Mouse (Mus musculus) ES-E14 (cell line): Measurements from ENCODE around the gene Insrr. TPM values are rescaled to one million over a fixed set of nuclear protein-coding genes. Genes with fewer than 3 reads are reported as not detected.

Experiments
- DNase-seq: peaks from one replicate; pipeline ENCODE4 v3.0.0-alpha.2; 2013; ENCODE audit warnings: low read depth, low spot score
- H3K27ac ChIP-seq: 2 replicates; pipeline ENCODE4 v1.5.1; 2012; ENCODE audit warnings: low read depth, mild to moderate bottlenecking, low read length, moderate library complexity, mixed read lengths; ENCODE audit not compliant: poor library complexity, insufficient read depth, severe bottlenecking
- H3K36me3 ChIP-seq: 2 replicates; pipeline ENCODE4 v1.6.1; 2012; ENCODE audit warnings: mild to moderate bottlenecking, low read length, moderate library complexity, mixed read lengths; ENCODE audit not compliant: control insufficient read depth, poor library complexity, insufficient read depth, severe bottlenecking
- H3K4me1 ChIP-seq, 2 experiments: fragments of 150-350 bp in 1 of 2; sonication (generic) in 1 of 2; 2 replicates each; pipeline ENCODE4 v1.6.1; 2012; ENCODE audit warnings: low read length in 2 of 2, mild to moderate bottlenecking in 1 of 2, mixed read lengths in 1 of 2; ENCODE audit not compliant: control insufficient read depth in 2 of 2, insufficient read depth in 2 of 2, poor library complexity in 1 of 2
- H3K4me3 ChIP-seq, 2 experiments: fragments of 150-350 bp in 1 of 2; sonication (generic) in 1 of 2; 2 replicates each; pipeline ENCODE4 v1.5.1; 2012; ENCODE audit warnings: low read length in 2 of 2, low read depth in 1 of 2, mild to moderate bottlenecking in 1 of 2, mixed read lengths in 1 of 2; ENCODE audit not compliant: insufficient read depth in 1 of 2, poor library complexity in 1 of 2, severe bottlenecking in 1 of 2
- H3K9ac ChIP-seq: 2 replicates; pipeline ENCODE4 v1.6.1; 2012; ENCODE audit warnings: low read depth, mild to moderate bottlenecking, low read length, mixed read lengths; ENCODE audit not compliant: poor library complexity, insufficient read depth, severe bottlenecking
- H3K9me3 ChIP-seq: fragments of 150-350 bp; sonication (generic); 2 replicates; pipeline ENCODE4 v1.6.1; 2012; ENCODE audit warnings: low read depth, mild to moderate bottlenecking, low read length; ENCODE audit not compliant: control insufficient read depth, insufficient read depth
- CHD2 ChIP-seq: IDR thresholded peaks from 2 replicates; pipeline ENCODE4 v1.6.1; 2014; ENCODE audit warnings: mild to moderate bottlenecking, low read depth, low read length, inconsistent platforms
- HCFC1 ChIP-seq: IDR thresholded peaks from 2 replicates; pipeline ENCODE4 v1.6.1; 2012; ENCODE audit warnings: low read length, inconsistent platforms, borderline replicate concordance; ENCODE audit not compliant: insufficient read depth
- MAFK ChIP-seq: IDR thresholded peaks from 2 replicates; pipeline ENCODE4 v1.6.1; 2014; ENCODE audit warnings: mild to moderate bottlenecking, low read depth, low read length, inconsistent platforms; ENCODE audit not compliant: insufficient read depth
- ZC3H11A ChIP-seq: IDR thresholded peaks from 2 replicates; pipeline ENCODE4 v1.6.1; 2012; ENCODE audit warnings: low read depth, mild to moderate bottlenecking, inconsistent platforms, low read length, borderline replicate concordance
- ZNF384 ChIP-seq: IDR thresholded peaks from 2 replicates; pipeline ENCODE4 v1.6.1; 2012; ENCODE audit warnings: low read depth, low read length, inconsistent platforms
- in situ Hi-C, 2 experiments: fragments of 600-800 bp; cut with MboI; formaldehyde crosslinking; loops; one replicate each; pipeline ENCODE4 v1.15.1; 2025; ENCODE audit warnings: low sequenced_read_pairs in 2 of 2, inconsistent platforms in 1 of 2; ENCODE audit not compliant: unreplicated experiment in 2 of 2
- total RNA-seq: library from RNA; depleted of rRNA; stranded (reverse); fragments of 300-350 nt; gene quantifications from 2 replicates; pipeline ENCODE4 v1.2.3, GENCODE M21; 2012

Insrr gene
- total RNA-seq, 1 experiment = 0.18 TPM

GRCm38 (mm10) chr3:87768844-87769243, 27.9 kb upstream of the Insrr start:
- no peaks in the 10 kb centered on the region for H3K36me3 ChIP-seq
- peak overlapping the region; percentile 25 for H3K9ac ChIP-seq
- TF ChIP-seq CHD2 (no peak), ZC3H11A (0 out of 2 replicates have a peak, but pooled peaks have one; percentile 35), HCFC1 (no peak), ZNF384 (no peak), MAFK (no peak)
- no peak overlapping the region for H3K27ac ChIP-seq
- H3K4me3 ChIP-seq = peak overlapping the region; percentile 55 to 70
- in situ Hi-C loops = no loop called here
- no peak for DNase-seq
- H3K4me1 ChIP-seq = peaks cover 0 to 9% of the 10 kb centered on the region in 2 experiments; a peak in 1 of 4 replicates
- no peaks in the 10 kb centered on the region for H3K9me3 ChIP-seq

GRCm38 (mm10) chr3:87769506-87769905, 27.2 kb upstream of the Insrr start:
- Histone ChIP-seq H3K4me1 (0 out of 4 replicates have a peak, but pooled peaks cover 0 to 3% of the 10 kb centered on the region in 2 experiments), H3K36me3 (no peaks in the 10 kb centered on the region), H3K4me3 (no peak overlapping the region), H3K27ac (no peak overlapping the region), H3K9ac (no peak overlapping the region), H3K9me3 (no peaks in the 10 kb centered on the region)
- in situ Hi-C loops = no loop called here
- TF ChIP-seq CHD2 = no peak
- TF ChIP-seq ZC3H11A = no peak
- no peak for TF ChIP-seq HCFC1
- no peak for TF ChIP-seq MAFK
- TF ChIP-seq ZNF384 = no peak
- no peak for DNase-seq

- peak; percentile 62 for DNase-seq
- in situ Hi-C loops = no loop called here
- no peak overlapping the region for H3K27ac ChIP-seq
- TF ChIP-seq CHD2 (no peak), MAFK (no peak), ZNF384 (no peak), HCFC1 (no peak), ZC3H11A (no peak)
- no peaks in the 10 kb centered on the region for H3K4me1 ChIP-seq
- no peak overlapping the region for H3K9ac ChIP-seq
- no peak overlapping the region for H3K4me3 ChIP-seq
- no peaks in the 10 kb centered on the region for H3K9me3 ChIP-seq
- H3K36me3 ChIP-seq = no peaks in the 10 kb centered on the region
Measured at GRCm38 (mm10) chr3:87770280-87770679, 26.5 kb upstream of the Insrr start.

GRCm38 (mm10) chr3:87771088-87771487, 25.7 kb upstream of the Insrr start:
- no peak for DNase-seq
- no peaks in the 10 kb centered on the region for H3K36me3 ChIP-seq
- no peaks in the 10 kb centered on the region for H3K4me1 ChIP-seq
- in situ Hi-C loops = no loop called here
- H3K9ac ChIP-seq = no peak overlapping the region
- H3K9me3 ChIP-seq = no peaks in the 10 kb centered on the region
- TF ChIP-seq ZC3H11A = no peak
- no peak for TF ChIP-seq HCFC1
- no peak for TF ChIP-seq CHD2
- TF ChIP-seq ZNF384 = no peak
- TF ChIP-seq MAFK = no peak
- H3K27ac ChIP-seq = no peak overlapping the region
- no peak overlapping the region for H3K4me3 ChIP-seq

- DNase-seq = no peak
- Histone ChIP-seq H3K4me3 (peak overlapping the region in 1 of 2 experiments; percentile 21; a peak in 1 of 4 replicates), H3K27ac (no peak overlapping the region), H3K4me1 (no peaks in the 10 kb centered on the region), H3K36me3 (no peaks in the 10 kb centered on the region), H3K9ac (no peak overlapping the region), H3K9me3 (no peaks in the 10 kb centered on the region)
- in situ Hi-C loops = no loop called here
- TF ChIP-seq HCFC1 (no peak), MAFK (no peak), ZNF384 (no peak)
Measured at GRCm38 (mm10) chr3:87778283-87778682, 18.5 kb upstream of the Insrr start.
